Mouse (Mus musculus) splenic B cell, adult 2 months (primary cell): ENCODE results near the gene Xpr1.

ENCODE experiments used
- DNase-seq: peaks from one replicate; pipeline ENCODE4 v3.0.0-alpha.2; 2011; ENCODE audit warnings: low read depth, low spot score
- H3K27me3 ChIP-seq: 2 replicates; pipeline ENCODE4 v1.6.1; 2012; ENCODE audit warnings: mild to moderate bottlenecking, low read length, moderate library complexity, mixed read lengths; ENCODE audit not compliant: control insufficient read depth, poor library complexity, insufficient read depth, severe bottlenecking
- H3K36me3 ChIP-seq: 2 replicates; pipeline ENCODE4 v1.6.1; 2012; ENCODE audit warnings: mild to moderate bottlenecking, low read length, moderate library complexity, mixed read lengths; ENCODE audit not compliant: control insufficient read depth, poor library complexity, insufficient read depth, severe bottlenecking

The Xpr1 gene

GRCm38 (mm10) chr1:155423801-155424200 lies 6.6 kb upstream of the Xpr1 start:
- H3K36me3 ChIP-seq = no peaks in the 10 kb centered on the region
- no peaks in the 10 kb centered on the region for H3K27me3 ChIP-seq
- DNase-seq = no peak

- no peaks in the 10 kb centered on the region for H3K36me3 ChIP-seq
- DNase-seq = no peak
- no peaks in the 10 kb centered on the region for H3K27me3 ChIP-seq
Measured at GRCm38 (mm10) chr1:155422022-155422421, 4.8 kb upstream of the Xpr1 start.

GRCm38 (mm10) chr1:155416147-155416700 lies 991 bp downstream of the Xpr1 start:
- DNase-seq = peak; percentile 46
- Histone ChIP-seq H3K36me3 (no peaks in the 10 kb centered on the region), H3K27me3 (no peaks in the 10 kb centered on the region)

GRCm38 (mm10) chr1:155415421-155415820 lies 1.8 kb downstream of the Xpr1 start:
- no peak for DNase-seq
- Histone ChIP-seq H3K36me3 (no peaks in the 10 kb centered on the region), H3K27me3 (no peaks in the 10 kb centered on the region)

- no peaks in the 10 kb centered on the region for H3K36me3 ChIP-seq
- peak; percentile 83 for DNase-seq
- H3K27me3 ChIP-seq = no peaks in the 10 kb centered on the region
Measured at GRCm38 (mm10) chr1:155412705-155413104, 4.5 kb downstream of the Xpr1 start.

- Histone ChIP-seq H3K36me3 (no peaks in the 10 kb centered on the region), H3K27me3 (no peaks in the 10 kb centered on the region)
- DNase-seq = no peak
Measured at GRCm38 (mm10) chr1:155408577-155408966, 8.6 kb downstream of the Xpr1 start.

- H3K27me3 ChIP-seq = no peaks in the 10 kb centered on the region
- H3K36me3 ChIP-seq = no peaks in the 10 kb centered on the region
- DNase-seq = no peak
Measured at GRCm38 (mm10) chr1:155407697-155408576, 9.3 kb downstream of the Xpr1 start.

- H3K36me3 ChIP-seq = no peaks in the 10 kb centered on the region
- DNase-seq = no peak
- H3K27me3 ChIP-seq = no peaks in the 10 kb centered on the region
Measured at GRCm38 (mm10) chr1:155400056-155400455, 17.2 kb downstream of the Xpr1 start.

- Histone ChIP-seq H3K27me3 (no peaks in the 10 kb centered on the region), H3K36me3 (no peaks in the 10 kb centered on the region)
- DNase-seq = peak; percentile 64
Measured at GRCm38 (mm10) chr1:155394829-155395228, 22.4 kb downstream of the Xpr1 start.

GRCm38 (mm10) chr1:155394021-155394420 lies 23.2 kb downstream of the Xpr1 start:
- Histone ChIP-seq H3K27me3 (no peaks in the 10 kb centered on the region), H3K36me3 (no peaks in the 10 kb centered on the region)
- DNase-seq = no peak

- DNase-seq = no peak
- no peaks in the 10 kb centered on the region for H3K36me3 ChIP-seq
- no peaks in the 10 kb centered on the region for H3K27me3 ChIP-seq
Measured at GRCm38 (mm10) chr1:155392825-155393224, 24.4 kb downstream of the Xpr1 start.

- H3K36me3 ChIP-seq = no peaks in the 10 kb centered on the region
Measured at GRCm38 (mm10) chr1:155391537-155391936, 25.7 kb downstream of the Xpr1 start.

GRCm38 (mm10) chr1:155388418-155388817 lies 28.8 kb downstream of the Xpr1 start:
- DNase-seq = no peak
- H3K27me3 ChIP-seq = no peaks in the 10 kb centered on the region
- no peaks in the 10 kb centered on the region for H3K36me3 ChIP-seq

More at GRCm38 (mm10) chr1:155391537-155391936, 25.7 kb downstream of the Xpr1 start:
- no peaks in the 10 kb centered on the region for H3K27me3 ChIP-seq
- no peak for DNase-seq

- DNase-seq = peak; percentile 18
- Histone ChIP-seq H3K27me3 (no peaks in the 10 kb centered on the region), H3K36me3 (0 out of 2 replicates have a peak, but pooled peaks cover 1% of the 10 kb centered on the region)
Measured at GRCm38 (mm10) chr1:155386551-155386950, 30.7 kb downstream of the Xpr1 start.
